Mouse (Mus musculus) mammary gland, adult 2 months (tissue): Measurements from ENCODE around the gene Fahd1. TPM values are rescaled to one million over a fixed set of nuclear protein-coding genes. Genes with fewer than 3 reads are reported as not detected.

Source experiments
- polyA plus RNA-seq: library from polyadenylated mRNA; depleted of rRNA; stranded (reverse); fragments of >200 nt; gene quantifications from 2 replicates; pipeline ENCODE4 v1.2.3, GENCODE M21; 2012; ENCODE audit warnings: low replicate concordance; rRNA removed

The Fahd1 gene
- polyA plus RNA-seq = 13.5 and 15.0 TPM in 2 replicates

DNA sequence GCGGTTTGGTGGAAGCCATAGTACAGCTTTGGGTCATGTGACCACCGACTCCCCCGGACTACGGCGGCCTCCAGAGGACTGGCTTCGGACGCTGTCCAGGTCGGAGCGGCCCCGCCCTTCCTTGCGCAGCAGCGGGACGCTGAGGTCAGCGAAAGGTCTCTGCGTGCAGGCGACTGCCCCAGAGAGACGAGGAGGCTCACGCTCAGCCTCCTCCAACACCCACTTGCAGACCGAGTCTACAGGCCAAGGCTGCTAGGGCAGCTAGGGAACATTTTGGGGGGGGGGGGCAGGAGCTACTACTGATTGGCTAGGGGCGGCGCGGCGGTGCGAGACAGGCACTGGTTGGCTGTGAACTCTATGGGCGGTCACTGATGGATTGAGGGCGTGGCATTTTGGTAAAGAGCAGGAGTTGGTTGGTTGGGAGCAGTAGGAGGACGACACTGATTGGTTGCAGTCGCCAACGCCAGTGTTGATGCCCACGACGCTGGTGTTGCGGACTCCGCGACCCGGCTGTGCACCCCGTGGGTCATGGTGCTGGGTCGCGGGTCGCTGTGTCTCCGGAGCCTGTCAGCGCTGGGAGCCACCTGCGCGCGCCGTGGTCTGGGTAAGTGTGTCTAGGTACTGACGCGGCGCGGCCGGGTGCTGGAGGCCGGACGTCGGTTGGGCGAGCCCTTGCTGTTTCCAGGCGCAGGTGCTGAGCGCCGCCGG is at the start of gene Fahd1:
Gene Fahd1 (minus strand): TSS at position 300 of the 708 bp plus-strand sequence.

DNA sequence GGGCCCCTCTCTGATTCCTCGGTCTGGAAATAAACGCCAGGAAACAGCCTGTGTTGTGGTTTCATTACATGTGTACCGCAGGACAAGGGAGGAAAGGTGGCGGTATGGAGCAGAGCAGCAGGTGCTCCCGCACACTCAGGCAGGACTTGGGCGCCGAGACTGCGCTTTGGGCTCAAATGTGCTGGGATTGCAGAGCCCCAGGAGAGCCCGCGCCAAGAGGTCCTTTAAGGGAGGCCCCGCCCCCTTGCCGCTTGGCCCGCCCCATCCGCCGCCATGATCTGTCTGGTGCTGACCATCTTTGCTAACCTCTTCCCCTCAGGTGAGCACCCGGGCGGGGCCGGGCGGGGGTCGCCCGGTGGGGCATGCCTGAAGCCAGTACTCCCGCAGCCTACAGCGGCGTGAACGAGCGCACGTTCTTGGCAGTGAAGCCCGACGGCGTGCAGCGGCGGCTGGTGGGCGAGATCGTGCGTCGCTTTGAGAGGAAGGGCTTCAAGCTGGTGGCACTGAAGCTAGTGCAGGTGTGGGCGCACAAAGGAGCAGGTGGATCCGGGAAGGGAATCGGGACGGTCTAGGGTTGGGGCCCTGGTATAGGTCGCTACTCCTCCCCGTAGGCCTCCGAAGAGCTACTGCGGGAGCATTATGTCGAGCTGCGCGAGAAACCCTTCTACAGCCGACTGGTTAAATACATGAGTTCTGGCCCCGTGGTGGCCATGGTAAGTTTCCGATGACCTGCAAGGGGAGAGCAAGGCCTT is 46.3 kb upstream of the Fahd1 start, which contains the start of gene Nme3:
Gene Nme3 (plus strand): TSS at position 260 of the 752 bp plus-strand sequence.

DNA sequence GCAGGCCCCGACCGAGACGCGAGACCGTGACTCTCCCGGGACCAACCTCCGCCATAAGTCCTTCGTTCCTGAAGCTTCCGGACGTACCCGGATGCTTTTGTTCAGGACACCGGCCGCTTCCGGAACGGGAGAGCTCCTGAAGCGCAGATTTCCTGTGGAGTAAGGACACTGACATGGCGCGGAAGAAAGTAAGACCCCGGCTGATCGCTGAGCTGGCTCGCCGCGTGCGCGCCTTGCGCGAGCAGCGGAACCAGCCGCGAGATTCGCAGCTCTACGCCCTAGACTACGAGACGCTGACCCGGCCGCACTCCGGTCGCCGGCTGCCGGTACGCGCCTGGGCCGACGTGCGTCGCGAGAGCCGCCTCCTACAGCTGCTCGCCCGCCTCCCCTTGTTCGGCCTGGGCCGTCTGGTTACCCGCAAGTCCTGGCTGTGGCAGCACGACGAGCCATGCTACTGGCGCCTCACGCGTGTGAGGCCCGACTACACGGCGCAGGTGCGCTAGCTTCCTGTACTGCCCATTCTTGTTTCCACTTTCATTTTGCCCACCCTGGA is 44.9 kb upstream of the Fahd1 start, which contains the start of the genes Eme2 and Mrps34:
Gene Eme2 (minus strand): TSS at position 93 of the 553 bp plus-strand sequence.
Gene Mrps34 (plus strand): TSS at position 122 of the 553 bp plus-strand sequence.

DNA sequence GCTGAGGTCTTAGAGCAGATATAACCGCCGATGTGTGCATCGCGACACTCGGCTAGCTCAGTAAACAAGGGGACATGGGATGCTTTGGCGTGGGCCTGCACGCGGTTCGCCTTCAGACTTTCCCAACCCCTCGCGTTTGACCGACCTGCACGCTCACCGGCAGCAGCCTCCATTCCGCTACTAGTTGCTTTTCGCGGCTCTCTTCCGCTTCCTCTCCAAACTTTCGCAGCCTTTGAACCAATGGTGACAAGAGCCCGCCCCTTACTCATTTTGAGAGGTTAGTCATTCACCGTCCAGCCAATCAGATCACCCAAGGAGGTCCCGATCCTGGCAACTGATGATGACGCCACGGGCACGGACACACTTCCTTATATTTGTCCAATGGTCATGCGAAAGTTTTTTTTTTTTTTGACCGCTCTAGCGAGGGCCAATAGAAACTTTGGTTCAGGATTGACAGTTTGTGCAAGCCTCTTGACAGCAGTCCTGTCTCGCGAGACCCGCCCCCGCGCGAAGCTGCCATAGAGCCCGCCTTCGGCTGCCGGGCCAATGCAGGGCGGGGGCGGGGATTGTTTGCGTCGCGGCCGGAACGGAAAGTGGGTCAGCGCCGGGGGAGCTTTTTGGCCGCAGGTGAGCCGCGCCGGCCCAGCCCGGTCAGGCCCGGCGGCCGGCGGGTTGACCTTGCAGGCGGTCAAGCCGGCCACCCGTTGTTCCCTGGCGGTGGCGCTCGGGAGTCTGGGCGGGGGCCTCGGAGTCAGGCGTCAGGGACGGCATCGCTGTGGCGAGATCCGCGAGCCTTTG is 36.2 kb upstream of the Fahd1 start, which contains the start of the genes Nubp2 and Spsb3:
Gene Nubp2 (minus strand): TSS at position 216 of the 798 bp plus-strand sequence.
Gene Spsb3 (plus strand): TSS at position 510 of the 798 bp plus-strand sequence.

DNA sequence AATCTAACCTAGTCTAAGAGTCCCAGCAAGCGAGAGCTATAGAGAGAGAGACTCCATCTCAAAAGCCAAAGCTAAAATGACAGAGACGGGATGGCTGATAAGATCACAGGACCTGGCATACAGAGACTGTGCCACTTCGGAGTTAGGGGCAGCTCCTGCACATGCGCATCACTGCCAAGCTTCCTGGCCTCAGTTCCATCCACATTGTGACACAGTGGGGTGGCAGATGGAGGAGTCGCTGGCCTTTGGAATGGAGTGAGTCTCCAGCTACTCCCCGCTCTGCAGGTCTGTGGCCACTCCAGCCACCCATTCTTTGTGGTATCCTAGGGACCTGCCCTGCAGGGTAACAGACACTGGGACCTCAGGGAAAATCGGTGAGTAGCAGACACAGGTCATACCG is 15.6 kb upstream of the Fahd1 start, which contains the start of gene Igfals:
Gene Igfals (plus strand): TSS at position 222 of the 400 bp plus-strand sequence.

DNA sequence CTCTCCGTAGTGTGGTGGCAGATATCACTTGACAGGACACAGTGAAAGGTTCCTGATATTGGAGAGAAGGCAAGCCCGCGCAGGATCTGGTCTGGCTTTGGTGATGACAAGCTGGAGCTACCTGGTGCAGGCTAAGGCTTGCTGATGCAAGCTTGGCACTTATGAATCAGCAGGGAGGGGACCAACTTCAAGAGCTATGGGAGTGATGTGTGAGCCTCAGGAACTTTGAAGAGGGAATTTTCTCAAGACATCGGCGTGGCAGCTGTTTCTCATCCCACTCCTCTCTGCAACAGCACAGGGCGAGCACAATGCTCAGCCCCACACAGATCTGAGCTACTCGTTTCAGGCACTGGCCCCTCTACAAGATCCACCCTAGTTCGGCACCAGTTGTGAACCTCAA is 10.3 kb downstream of the Fahd1 start, which contains the start of gene Hagh:
Gene Hagh (plus strand): TSS at position 302 of the 400 bp plus-strand sequence.

DNA sequence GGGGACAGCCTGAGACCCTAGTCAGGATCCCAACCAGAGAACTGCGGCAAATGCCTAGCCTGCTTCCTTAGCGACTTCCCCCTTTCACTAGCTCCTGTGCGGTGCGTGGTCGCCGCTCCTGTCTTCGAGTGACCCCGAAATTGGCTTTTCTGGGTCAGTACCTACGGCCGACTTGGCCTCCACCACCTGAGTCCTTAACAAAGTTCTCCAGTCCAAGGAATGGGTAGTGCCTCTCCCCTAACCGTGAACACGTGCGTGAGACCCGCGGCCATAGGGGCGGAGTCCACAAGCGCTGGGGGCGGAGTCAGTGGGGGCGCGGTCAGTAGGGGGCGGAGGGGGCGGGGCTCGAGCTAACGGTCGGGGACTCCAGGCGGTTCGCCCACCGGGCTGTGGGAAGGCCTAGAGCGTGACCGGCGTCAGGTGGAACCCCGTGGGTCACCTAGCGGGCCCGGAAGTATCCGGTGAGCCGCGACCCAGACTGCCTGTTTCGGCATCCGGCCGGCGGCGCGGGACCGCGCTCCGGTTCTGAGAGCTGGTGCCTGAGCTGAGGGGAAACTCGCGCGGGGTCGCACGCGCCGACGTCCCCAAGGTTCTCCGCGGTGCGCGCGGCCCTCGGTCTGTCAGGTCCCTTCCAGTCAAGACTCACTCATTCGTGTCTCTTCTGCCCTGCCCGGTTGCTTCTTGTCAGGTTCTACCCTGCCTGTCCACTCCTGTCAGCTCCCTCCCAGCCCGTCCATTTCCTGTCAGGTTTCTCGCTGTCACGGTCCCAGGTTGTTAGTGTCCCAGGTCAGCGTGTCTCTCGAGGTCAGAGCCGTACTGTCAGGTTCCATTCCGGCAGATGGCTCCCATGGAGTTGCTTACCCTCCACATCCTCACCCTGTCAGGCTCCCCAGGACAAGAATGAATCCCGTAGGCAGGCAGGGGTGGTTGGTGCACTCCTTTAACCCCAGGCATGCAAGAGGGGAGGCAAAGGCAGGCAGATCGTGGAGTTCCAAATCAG is 45.9 kb downstream of the Fahd1 start, which contains the start of gene Meiob:
Gene Meiob (plus strand): TSS at position 338 of the 1,000 bp plus-strand sequence.

Other genes with a start within 250 kb of the Fahd1 start
- gene Tsc2, start 217.7 kb downstream of the Fahd1 start, polyA plus RNA-seq = 176 and 242 TPM in 2 replicates
- 11.9 and 14.0 TPM in 2 replicates for gene Nthl1, start 217.7 kb downstream of the Fahd1 start, polyA plus RNA-seq
- 101 and 134 TPM in 2 replicates for gene Slc9a3r2, start 200.0 kb downstream of the Fahd1 start, polyA plus RNA-seq
- gene Npw, start 191.9 kb downstream of the Fahd1 start, polyA plus RNA-seq = 1.4 TPM in 2 replicates
- 81.2 and 105 TPM in 2 replicates for gene Zfp598, start 180.7 kb downstream of the Fahd1 start, polyA plus RNA-seq
- gene Syngr3, start 160.4 kb downstream of the Fahd1 start, polyA plus RNA-seq = 0.53 and 0.68 TPM in 2 replicates
- gene Gfer, start 154.2 kb downstream of the Fahd1 start, polyA plus RNA-seq = 19.5 and 47.8 TPM in 2 replicates
- gene Noxo1, start 154.1 kb downstream of the Fahd1 start, polyA plus RNA-seq = 15.3 and 20.5 TPM in 2 replicates
- gene Tbl3, start 142.7 kb downstream of the Fahd1 start, polyA plus RNA-seq = 68.7 and 69.0 TPM in 2 replicates
- 0.29 and 0.32 TPM in 2 replicates for gene Rnf151, start 132.3 kb downstream of the Fahd1 start, polyA plus RNA-seq
- 3,623 and 3,713 TPM in 2 replicates for gene Rps2, start 132.2 kb downstream of the Fahd1 start, polyA plus RNA-seq
- gene Ndufb10, start 125.9 kb downstream of the Fahd1 start, polyA plus RNA-seq = 314 and 333 TPM in 2 replicates
- 0.10 and 83.4 TPM in 2 replicates for gene Rpl3l, start 122.5 kb downstream of the Fahd1 start, polyA plus RNA-seq
- gene Msrb1, start 113.7 kb downstream of the Fahd1 start, polyA plus RNA-seq = 103 and 146 TPM in 2 replicates
- gene Hs3st6, start 97.4 kb downstream of the Fahd1 start, polyA plus RNA-seq = 20.7 and 49.9 TPM in 2 replicates
- gene Meiob, start 46.1 kb downstream of the Fahd1 start, polyA plus RNA-seq = 0.16 TPM in 1 of 2 replicates, not detected in the other
- gene Hagh, start 10.2 kb downstream of the Fahd1 start, polyA plus RNA-seq = 160 and 221 TPM in 2 replicates
- 66.4 and 103 TPM in 2 replicates for gene Igfals, start 15.6 kb upstream of the Fahd1 start, polyA plus RNA-seq
- gene Nubp2, start 36.0 kb upstream of the Fahd1 start, polyA plus RNA-seq = 35.0 and 44.2 TPM in 2 replicates
- gene Spsb3, start 36.3 kb upstream of the Fahd1 start, polyA plus RNA-seq = 84.0 and 161 TPM in 2 replicates
- 35.4 and 48.3 TPM in 2 replicates for gene Eme2, start 44.7 kb upstream of the Fahd1 start, polyA plus RNA-seq
- gene Mrps34, start 44.8 kb upstream of the Fahd1 start, polyA plus RNA-seq = 108 and 263 TPM in 2 replicates
- gene Nme3, start 46.1 kb upstream of the Fahd1 start, polyA plus RNA-seq = 50.7 and 54.5 TPM in 2 replicates
- gene Mapk8ip3, start 86.6 kb upstream of the Fahd1 start, polyA plus RNA-seq = 128 and 130 TPM in 2 replicates
- gene Jpt2, start 110.3 kb upstream of the Fahd1 start, polyA plus RNA-seq = 5.4 and 11.3 TPM in 2 replicates
- gene Cramp1l, start 165.4 kb upstream of the Fahd1 start, polyA plus RNA-seq = 17.1 and 23.3 TPM in 2 replicates
- 14.5 and 16.9 TPM in 2 replicates for gene Ift140, start 165.7 kb upstream of the Fahd1 start, polyA plus RNA-seq
- 39.7 and 51.0 TPM in 2 replicates for gene Tmem204, start 233.2 kb upstream of the Fahd1 start, polyA plus RNA-seq